Mouse (Mus musculus) testis, adult 2 months (tissue): ENCODE measurements at regions not wholly inside any gene's neighbourhood (a gene's known extent, or its start where the extent isn't known, plus 50 kb on each side); places are given as distances from the start of the nearest gene placed in this dataset.

Experiments used
- CTCF ChIP-seq: fragments of 200-500 bp; IDR thresholded peaks from 2 replicates; pipeline ENCODE4 v1.5.1; 2012; ENCODE audit warnings: low read depth, mild to moderate bottlenecking, inconsistent platforms, low read length, moderate library complexity; ENCODE audit not compliant: control insufficient read depth, insufficient read depth, insufficient replicate concordance
- POLR2A ChIP-seq: fragments of 200-500 bp; IDR thresholded peaks from 2 replicates; pipeline ENCODE4 v1.6.1; 2012; ENCODE audit warnings: low read depth, mild to moderate bottlenecking, inconsistent platforms, low read length, moderate library complexity; ENCODE audit not compliant: control insufficient read depth

GRCm38 (mm10) chr13:107094976-107095716, 73.2 kb upstream of the Kif2a start:
- TF ChIP-seq CTCF (no peak), POLR2A (no peak)
